Mouse (Mus musculus) hematopoietic stem cell, adult 5-6 weeks (primary cell): ENCODE measurements at regions not wholly inside any gene's neighbourhood (a gene's known extent, or its start where the extent isn't known, plus 50 kb on each side); places are given as distances from the start of the nearest gene placed in this dataset.

Experiments used
- ATAC-seq, 2 experiments: fragments of 125-278 bp in 1 of 2; replicated peaks in 1 of 2; 2 replicates each; pipeline ENCODE4 v1.8.0; 2016 to 2017; ENCODE audit warnings: inconsistent platforms in 2 of 2, mild to moderate bottlenecking in 2 of 2, moderate number of reproducible peaks in 2 of 2, low read depth in 1 of 2, moderate TSS enrichment in 1 of 2; ENCODE audit not compliant: low FRiP score in 2 of 2, poor library complexity in 2 of 2, severe bottlenecking in 2 of 2, insufficient read depth in 1 of 2, low TSS enrichment in 1 of 2

- ATAC-seq = no peak
These were observed 49.9 kb upstream of the Eed start for GRCm38 (mm10) chr7:90030486-90031250.

GRCm38 (mm10) chr7:90033086-90033485 is 52.3 kb upstream of the Eed start:
- no peak for ATAC-seq

- ATAC-seq = peak in 1 of 2 experiments; percentile 36; a peak in 1 of 4 replicates
These were observed 53.0 kb upstream of the Eed start for GRCm38 (mm10) chr7:90033640-90034312.

- no peak for ATAC-seq
These were observed 53.7 kb upstream of the Eed start for GRCm38 (mm10) chr7:90034498-90034897.

GRCm38 (mm10) chr7:90035396-90035795 is 54.6 kb upstream of the Eed start:
- ATAC-seq = no peak

GRCm38 (mm10) chr7:90037736-90038135 is 57.0 kb upstream of the Eed start:
- no peak for ATAC-seq

- ATAC-seq = peak; percentile 10 to 31; a peak in 1 of 4 replicates
These were observed 58.7 kb upstream of the Eed start for GRCm38 (mm10) chr7:90039504-90039903.

- ATAC-seq = no peak
These were observed 60.0 kb upstream of the Eed start for GRCm38 (mm10) chr7:90040581-90041340.

GRCm38 (mm10) chr7:90041565-90042024 is 60.8 kb upstream of the Eed start:
- ATAC-seq = peak; percentile 62 to 63

- ATAC-seq = peak; percentile 34 to 68
These were observed 61.6 kb upstream of the Eed start for GRCm38 (mm10) chr7:90042364-90042763.

GRCm38 (mm10) chr7:90043526-90043925 is 62.7 kb upstream of the Eed start:
- ATAC-seq = no peak

- no peak for ATAC-seq
These were observed 63.4 kb upstream of the Eed start for GRCm38 (mm10) chr7:90044100-90044698.

- no peak for ATAC-seq
These were observed 64.5 kb upstream of the Eed start for GRCm38 (mm10) chr7:90045208-90045800.

- no peak for ATAC-seq
These were observed 65.4 kb upstream of the Eed start for GRCm38 (mm10) chr7:90046228-90046627.

- ATAC-seq = no peak
These were observed 66.1 kb upstream of the Eed start for GRCm38 (mm10) chr7:90046862-90047261.

- no peak for ATAC-seq
These were observed 67.9 kb upstream of the Eed start for GRCm38 (mm10) chr7:90048401-90049307.
